Mouse (Mus musculus) erythroblast, embryonic 14.5 days (primary cell): ENCODE results near the gene Cldn15. TPM values are rescaled to one million over a fixed set of nuclear protein-coding genes. Genes with fewer than 3 reads are reported as not detected.
A peak's percentile ranks its signal among the peaks of the same experiment; 100 is the strongest.

Experiments
- H3K27me3 ChIP-seq: 2 replicates; pipeline ENCODE4 v1.6.1; 2012; ENCODE audit warnings: inconsistent platforms; ENCODE audit not compliant: control insufficient read depth
- H3K36me3 ChIP-seq: 2 replicates; pipeline ENCODE4 v1.6.1; 2012; ENCODE audit warnings: mild to moderate bottlenecking, inconsistent platforms; ENCODE audit not compliant: control insufficient read depth
- H3K4me1 ChIP-seq: 2 replicates; pipeline ENCODE4 v1.6.1; 2012; ENCODE audit warnings: inconsistent platforms; ENCODE audit not compliant: control insufficient read depth
- H3K4me3 ChIP-seq: replicated peaks from 2 replicates; pipeline ENCODE3; 2012; ENCODE audit warnings: moderate library complexity, mild to moderate bottlenecking, inconsistent platforms
- H3K9me3 ChIP-seq: 2 replicates; pipeline ENCODE4 v1.6.1; 2012; ENCODE audit warnings: low read length, inconsistent platforms, mixed read lengths; ENCODE audit not compliant: control insufficient read depth
- GATA1 ChIP-seq: IDR thresholded peaks from 2 replicates; pipeline ENCODE4 v1.6.1; 2012; ENCODE audit warnings: low read length, inconsistent platforms, mixed read lengths
- TAL1 ChIP-seq: IDR thresholded peaks from 3 replicates; pipeline ENCODE4 v1.6.1; 2012; ENCODE audit warnings: low read length, inconsistent platforms, mixed read lengths
- polyA plus RNA-seq: library from polyadenylated mRNA; stranded (reverse); fragments of >175 nt; gene quantifications from 2 replicates; pipeline ENCODE4 v1.2.3, GENCODE M21; 2012

The Cldn15 gene
- polyA plus RNA-seq, 1 experiment, result 0.04 TPM

DNA sequence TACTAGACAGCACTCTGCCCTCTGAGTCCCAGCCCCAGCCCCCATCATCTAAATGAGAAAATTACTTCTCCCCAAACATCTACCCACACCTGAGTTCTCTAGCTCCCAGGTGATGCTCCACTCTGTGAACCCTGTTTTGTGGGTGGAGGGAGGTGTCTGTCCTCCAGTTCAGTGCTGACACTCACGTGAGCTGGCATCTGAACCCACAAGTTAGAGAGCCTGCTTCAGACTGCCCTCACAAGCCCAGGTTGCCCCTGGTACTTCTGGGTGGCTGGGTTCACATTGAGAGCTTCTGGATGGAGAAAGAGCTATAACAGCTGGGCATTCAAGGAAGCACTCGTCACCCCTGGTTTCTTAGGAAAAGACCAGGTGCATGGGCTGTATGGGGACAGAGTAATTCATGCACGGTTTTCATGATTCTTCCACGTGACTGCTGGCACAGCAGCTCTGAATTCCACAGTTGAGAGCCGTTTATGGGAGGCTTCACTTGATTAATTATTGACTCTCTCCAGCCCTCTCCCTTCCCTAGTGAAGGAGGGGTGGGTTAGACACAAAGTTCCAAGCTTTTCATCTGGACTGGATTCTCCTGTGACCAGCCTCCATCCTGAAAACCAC lies 7.3 kb upstream of the Cldn15 start:
- TF ChIP-seq GATA1 (no peak), TAL1 (no peak)
- Histone ChIP-seq H3K9me3 (no peaks in the 10 kb centered on the region), H3K27me3 (no peaks in the 10 kb centered on the region), H3K36me3 (peaks cover 29% of the 10 kb centered on the region), H3K4me1 (peaks cover 56% of the 10 kb centered on the region), H3K4me3 (no peak overlapping the region)

DNA sequence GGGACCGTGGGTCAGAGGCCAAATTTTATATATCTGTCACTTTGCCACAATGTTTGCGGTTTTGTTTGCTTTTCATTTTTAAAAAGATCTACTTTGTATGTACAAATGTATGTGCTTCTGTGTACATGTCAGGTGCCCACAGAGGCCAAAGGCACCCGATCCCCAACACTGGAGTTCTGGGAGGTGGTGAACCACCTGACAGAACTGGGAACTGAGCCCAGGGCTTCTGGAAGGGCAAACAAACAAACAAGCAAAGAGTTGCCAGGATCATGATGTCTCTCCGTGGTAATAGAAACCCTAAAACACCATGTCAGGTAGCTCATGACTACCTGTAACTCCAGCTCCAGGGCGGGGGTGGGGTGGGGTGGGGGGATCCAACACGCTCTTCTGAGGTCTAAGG lies 6.4 kb upstream of the Cldn15 start:
- Histone ChIP-seq H3K4me1 (peaks cover 61% of the 10 kb centered on the region), H3K4me3 (no peak overlapping the region), H3K9me3 (peaks cover 5% of the 10 kb centered on the region; the same call in 1 of the 2 replicates), H3K36me3 (peaks cover 39% of the 10 kb centered on the region), H3K27me3 (no peaks in the 10 kb centered on the region)
- TF ChIP-seq GATA1, result no peak
- no peak for TF ChIP-seq TAL1

DNA sequence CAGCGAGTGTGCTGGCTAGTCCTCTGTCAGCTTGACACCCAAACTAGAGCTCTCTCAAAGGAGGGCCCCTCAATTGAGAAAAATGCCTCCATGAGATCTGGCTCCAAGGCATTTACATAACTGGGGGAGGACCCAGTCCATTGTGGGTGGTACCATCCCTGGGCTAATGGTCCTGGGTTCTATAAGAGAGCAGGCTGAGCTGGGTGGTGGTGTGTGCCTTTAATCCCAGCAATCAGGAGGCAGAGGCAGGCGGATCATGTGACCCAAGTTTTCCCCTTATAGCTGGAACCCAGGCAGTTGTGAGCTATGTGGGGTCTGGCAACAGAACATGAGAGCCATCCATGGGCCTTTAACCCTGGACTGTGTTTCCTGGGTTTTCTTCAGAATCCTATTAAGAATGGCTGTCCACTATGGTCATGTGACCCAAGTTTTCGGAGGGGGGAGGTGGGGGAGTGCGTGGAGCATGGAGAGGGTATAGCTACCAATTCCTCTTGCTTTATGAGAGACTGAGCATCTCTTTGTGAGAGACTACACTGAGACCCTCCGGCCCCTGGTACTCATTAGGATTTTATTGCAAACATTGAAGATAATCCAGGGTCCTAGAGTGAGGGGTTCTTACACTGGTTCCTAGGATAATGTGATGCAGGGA lies 5.0 kb upstream of the Cldn15 start:
- Histone ChIP-seq H3K27me3 (no peaks in the 10 kb centered on the region), H3K4me1 (peaks cover 67% of the 10 kb centered on the region), H3K9me3 (peaks cover 7% of the 10 kb centered on the region; the same call in 1 of the 2 replicates), H3K4me3 (peak overlapping the region; percentile 66), H3K36me3 (peaks cover 49% of the 10 kb centered on the region)
- TF ChIP-seq GATA1, result no peak
- TF ChIP-seq TAL1, result no peak

DNA sequence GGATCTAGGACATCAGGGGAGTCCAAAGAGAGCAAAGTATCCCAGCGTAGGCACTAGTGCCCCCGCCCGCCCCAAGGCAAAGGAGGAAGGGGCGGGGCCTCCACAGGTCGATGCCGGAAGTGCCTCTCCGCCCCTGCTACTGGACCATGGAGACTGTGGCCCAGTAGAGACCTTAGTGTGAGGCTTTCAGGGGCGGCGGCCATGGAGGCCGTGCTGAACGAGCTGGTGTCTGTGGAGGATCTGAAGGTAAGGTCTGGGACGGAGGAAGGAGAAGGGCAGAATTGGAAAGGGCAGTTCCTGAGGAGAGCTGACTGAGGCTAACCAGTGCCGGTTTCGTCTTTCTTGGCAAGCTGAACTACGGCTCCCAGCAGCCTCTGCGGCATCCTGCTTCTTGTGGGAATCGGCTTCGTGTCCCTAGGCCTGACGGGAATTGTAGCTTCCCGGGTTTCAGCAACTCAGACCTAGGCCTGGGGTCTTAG lies 4.4 kb upstream of the Cldn15 start:
- Histone ChIP-seq H3K36me3 (peaks cover 51% of the 10 kb centered on the region), H3K4me1 (peaks cover 69% of the 10 kb centered on the region)

DNA sequence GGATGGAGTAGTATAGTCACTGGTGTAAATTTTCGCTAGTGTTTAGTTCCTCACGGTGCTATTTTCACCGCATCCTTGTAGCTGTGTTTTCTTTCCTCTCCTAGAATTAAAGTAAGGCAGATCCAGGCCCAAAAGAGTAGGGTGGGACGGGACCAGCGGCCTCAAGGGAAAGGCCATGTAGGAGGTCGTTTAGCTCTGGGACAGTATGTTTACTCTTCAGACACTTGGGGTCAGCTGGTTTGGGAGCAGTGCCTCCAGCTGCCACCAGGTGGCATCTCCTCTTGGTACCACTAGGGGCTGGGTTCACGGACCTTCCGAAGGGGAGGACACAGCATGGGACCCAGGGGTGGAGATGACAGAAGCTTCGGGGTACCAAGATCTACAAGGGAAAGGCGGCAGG lies 3.9 kb upstream of the Cldn15 start:
- H3K9me3 ChIP-seq, result peaks cover 7% of the 10 kb centered on the region; the same call in 1 of the 2 replicates
- peaks cover 71% of the 10 kb centered on the region for H3K4me1 ChIP-seq
- H3K27me3 ChIP-seq, result no peaks in the 10 kb centered on the region
- H3K36me3 ChIP-seq, result peaks cover 56% of the 10 kb centered on the region
- H3K4me3 ChIP-seq, result peak overlapping the region; percentile 66
- TF ChIP-seq TAL1, result no peak
- TF ChIP-seq GATA1, result no peak

More for the DNA sequence above, 4.4 kb upstream of the Cldn15 start:
- TF ChIP-seq GATA1, result no peak
- no peak for TF ChIP-seq TAL1
- peak overlapping the region; percentile 66 for H3K4me3 ChIP-seq
- no peaks in the 10 kb centered on the region for H3K27me3 ChIP-seq
- H3K9me3 ChIP-seq, result peaks cover 7% of the 10 kb centered on the region; the same call in 1 of the 2 replicates

DNA sequence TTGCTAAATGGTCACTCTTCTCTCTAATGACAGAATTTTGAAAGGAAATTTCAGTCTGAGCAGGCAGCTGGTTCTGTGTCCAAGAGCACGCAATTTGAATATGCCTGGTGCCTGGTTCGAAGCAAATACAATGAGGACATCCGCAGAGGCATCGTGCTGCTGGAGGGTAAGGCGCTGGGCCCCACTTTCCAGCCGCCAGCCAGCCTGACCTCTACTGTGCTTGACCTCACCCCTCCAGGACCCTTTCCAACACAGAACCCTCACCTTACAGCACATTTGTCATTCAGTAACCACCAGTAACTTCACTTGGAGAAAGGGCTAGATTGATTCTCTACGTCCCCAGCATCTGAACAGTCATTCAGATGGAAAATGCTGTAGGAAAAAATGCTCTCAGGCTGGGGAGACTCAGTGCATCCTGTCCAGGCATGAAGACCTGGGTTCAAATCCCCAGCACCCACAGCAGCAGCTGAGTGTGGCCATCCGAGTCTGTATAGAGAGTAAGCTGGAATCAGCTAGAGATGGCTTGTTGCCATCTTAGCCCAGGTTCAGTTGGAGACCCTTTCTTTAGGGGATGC lies 3.4 kb upstream of the Cldn15 start:
- Histone ChIP-seq H3K4me1 (peaks cover 77% of the 10 kb centered on the region), H3K36me3 (peaks cover 62% of the 10 kb centered on the region), H3K27me3 (no peaks in the 10 kb centered on the region), H3K9me3 (peaks cover 7% of the 10 kb centered on the region; the same call in 1 of the 2 replicates), H3K4me3 (peak overlapping the region; percentile 66)
- no peak for TF ChIP-seq TAL1
- TF ChIP-seq GATA1, result no peak

DNA sequence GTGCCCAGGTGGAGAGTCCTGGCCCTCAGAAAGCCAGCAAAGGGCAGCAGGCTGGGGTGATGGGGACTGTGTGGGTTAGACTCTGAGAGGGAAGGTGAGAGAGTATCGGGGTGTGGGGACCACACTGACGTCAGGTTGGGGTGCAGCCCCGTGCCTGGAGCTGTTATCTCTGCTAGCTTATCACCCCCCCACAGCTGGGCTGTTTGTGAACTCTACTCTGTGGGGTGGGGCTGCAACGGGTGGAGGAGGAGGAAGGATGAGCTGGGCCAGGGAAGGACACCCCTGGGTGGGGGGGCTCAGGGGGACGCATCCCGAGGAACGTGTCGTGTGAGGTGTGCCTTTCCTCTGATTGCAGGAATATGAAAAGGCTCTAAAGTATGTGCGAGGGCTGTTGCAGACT lies 1.2 kb upstream of the Cldn15 start:
- Histone ChIP-seq H3K9me3 (peaks cover 7% of the 10 kb centered on the region; the same call in 1 of the 2 replicates), H3K4me1 (peaks cover 76% of the 10 kb centered on the region), H3K27me3 (no peaks in the 10 kb centered on the region), H3K36me3 (peaks cover 72% of the 10 kb centered on the region), H3K4me3 (peak overlapping the region; percentile 48)
- TF ChIP-seq TAL1, result peak; percentile 81
- TF ChIP-seq GATA1, result peak; percentile 92

DNA sequence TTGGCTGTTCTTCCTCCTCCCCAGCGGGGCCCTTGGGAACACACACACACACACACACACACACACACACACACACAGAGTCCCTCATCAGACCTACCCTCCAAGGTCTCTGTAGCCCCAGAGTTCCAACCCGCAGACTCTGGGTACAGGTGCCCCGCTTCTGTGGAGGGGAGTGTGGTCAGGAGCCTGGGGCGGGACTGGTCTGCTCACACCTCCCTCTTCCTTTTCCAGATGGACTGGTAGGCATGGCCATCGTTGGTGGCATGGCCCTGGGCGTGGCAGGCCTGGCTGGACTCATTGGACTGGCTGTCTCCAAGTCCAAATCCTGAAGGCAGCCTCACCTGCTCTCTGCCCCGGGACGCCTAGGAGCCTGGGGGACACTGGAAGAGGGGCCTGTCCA lies 730 bp upstream of the Cldn15 start:
- Histone ChIP-seq H3K36me3 (peaks cover 70% of the 10 kb centered on the region), H3K4me1 (peaks cover 78% of the 10 kb centered on the region), H3K4me3 (peak overlapping the region; percentile 48)

DNA sequence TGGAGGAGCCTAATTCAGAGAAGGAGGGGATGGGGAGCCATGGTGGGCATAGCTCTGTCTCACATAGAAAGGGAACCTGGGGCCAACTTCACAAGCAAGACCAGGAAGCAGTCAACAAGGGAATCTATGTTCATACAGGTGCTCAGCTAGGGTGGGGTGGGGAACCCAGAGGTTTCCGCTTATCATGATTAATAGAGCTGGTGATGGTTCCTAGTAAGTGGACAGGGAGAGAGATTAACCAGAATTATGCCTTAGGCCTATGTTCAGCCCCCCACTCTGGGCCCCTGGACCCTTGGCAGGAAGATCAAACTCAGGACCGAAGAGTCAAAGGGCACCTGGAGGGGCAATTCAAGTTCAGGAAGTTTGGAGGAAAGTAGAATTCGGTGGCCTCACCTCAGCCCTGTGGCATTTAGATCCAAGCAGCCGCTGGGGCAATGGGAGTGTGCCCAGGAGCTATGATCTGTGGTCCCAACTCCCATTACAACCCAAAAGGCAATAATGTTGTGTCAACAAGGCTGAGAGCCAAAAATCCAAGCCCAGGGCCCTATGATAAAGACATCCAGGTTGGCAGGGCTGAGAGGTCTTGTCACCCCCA lies 542 bp downstream of the Cldn15 start:
- Histone ChIP-seq H3K36me3 (peaks cover 67% of the 10 kb centered on the region), H3K4me3 (no peak overlapping the region), H3K4me1 (peaks cover 66% of the 10 kb centered on the region), H3K9me3 (peaks cover 7% of the 10 kb centered on the region; the same call in 1 of the 2 replicates), H3K27me3 (no peaks in the 10 kb centered on the region)
- no peak for TF ChIP-seq TAL1
- TF ChIP-seq GATA1, result no peak

More for the DNA sequence above, 730 bp upstream of the Cldn15 start:
- H3K9me3 ChIP-seq, result peaks cover 7% of the 10 kb centered on the region; the same call in 1 of the 2 replicates
- TF ChIP-seq TAL1, result no peak
- TF ChIP-seq GATA1, result no peak
- no peaks in the 10 kb centered on the region for H3K27me3 ChIP-seq
